Mouse (Mus musculus) olfactory bulb, adult 2 months (tissue): ENCODE results near the gene Tinagl1.

Source experiments
- CTCF ChIP-seq: fragments of 200-500 bp; IDR thresholded peaks from 2 replicates; pipeline ENCODE4 v1.5.1; 2012; ENCODE audit warnings: low read depth, mild to moderate bottlenecking, low read length, moderate library complexity; ENCODE audit not compliant: insufficient read depth
- POLR2A ChIP-seq: fragments of 200-500 bp; IDR thresholded peaks from 2 replicates; pipeline ENCODE4 v1.6.1; 2012; ENCODE audit warnings: mild to moderate bottlenecking, low read depth, low read length, moderate library complexity; ENCODE audit not compliant: insufficient read depth

GRCm38 (mm10) chr4:130125935-130126334 is 49.0 kb downstream of the Tinagl1 start:
- TF ChIP-seq CTCF (no peak), POLR2A (no peak)
